In the genomic region with DNA sequence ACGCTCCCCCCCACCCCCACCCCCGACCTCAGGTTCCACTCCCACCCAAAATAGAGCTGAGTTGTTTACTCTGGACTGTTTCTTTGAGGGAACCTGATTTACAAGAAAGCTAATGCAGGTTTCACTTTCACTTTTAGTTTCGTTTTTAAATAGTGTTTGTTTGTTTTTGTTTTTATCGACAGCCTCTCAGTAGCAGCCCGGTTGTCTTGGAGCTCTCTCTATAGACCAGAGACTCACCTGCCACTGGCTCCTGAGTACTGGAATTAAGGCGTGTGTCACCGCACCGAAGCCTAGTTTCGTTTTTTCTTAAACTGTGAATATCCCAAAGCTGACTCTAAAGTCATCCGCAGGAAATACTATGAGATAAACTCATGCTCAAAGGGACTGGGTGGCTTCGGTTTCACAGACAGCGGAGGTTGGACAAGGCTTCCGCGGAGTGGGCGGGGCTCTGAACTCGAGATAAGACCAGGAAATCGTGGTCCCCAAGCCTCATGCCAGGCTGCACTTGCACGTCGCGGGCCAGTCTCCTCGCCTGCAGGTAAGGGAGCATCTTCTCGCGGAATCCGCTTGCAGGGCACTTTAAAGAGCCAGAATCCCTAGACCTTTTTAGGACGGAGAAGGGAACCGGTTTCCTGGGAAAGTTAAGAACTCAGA, we compare ENCODE assay signal across 8 mouse cellular contexts. TPM values are rescaled to one million over a fixed set of nuclear protein-coding genes. Genes with fewer than 3 reads are reported as not detected.
DNase-seq lines count a peak whose midpoint lies in the region; ATAC-seq lines count a peak whose summit lies in the region.

A gene (minus strand): TSS at position 422 of the 654 bp plus-strand sequence.
A gene (plus strand): TSS at position 487 of the 654 bp plus-strand sequence.

- ATAC-seq in frontal cortex, adult (ENCODE audit: low TSS enrichment): peak; percentile 74
- ATAC-seq in hindbrain, embryonic 12.5 days (ENCODE audit: low FRiP score): no peak
- peak; percentile 93 for ATAC-seq in megakaryocyte progenitor cell, adult 5-6 weeks (replicated peaks; ENCODE audit: poor library complexity)

- no peaks in the 10 kb centered on the region for H3K36me3 ChIP-seq in hindbrain, embryonic 12.5 days

- 4% methylated on average over 26 of the region's 26 CpGs for WGBS in hindbrain, embryonic 12.5 days

- H3K27ac ChIP-seq in hindbrain, embryonic 12.5 days: no peak within 1 kb of the TSS

- H3K4me2 ChIP-seq in hindbrain, embryonic 12.5 days (replicated peaks): peak within 1 kb of the TSS; percentile 57

- DNase-seq in NIH3T3 (ENCODE audit: low read depth): peak; percentile 74
- DNase-seq in cerebellum, adult 8-10 months: peak; percentile 41
- DNase-seq in left cerebral cortex, postnatal 14 days (ENCODE audit: low spot score in 2 of 2): peak; percentile 47 to 55
- peak; percentile 56 to 65 for DNase-seq in right cerebral cortex, postnatal 10 days (ENCODE audit: low spot score in 2 of 2)
- peak; percentile 75 to 79 for DNase-seq in urinary bladder, postnatal 36 days (ENCODE audit: low spot score in 2 of 2)

- peaks cover 12% of the 10 kb centered on the region; the same call in 1 of the 2 replicates for H3K4me1 ChIP-seq in hindbrain, embryonic 12.5 days

- H3K9me3 ChIP-seq in hindbrain, embryonic 12.5 days (replicated peaks): no peaks in the 10 kb centered on the region

- peaks cover 5% of the 10 kb centered on the region for H3K27me3 ChIP-seq in hindbrain, embryonic 12.5 days

- H3K9ac ChIP-seq in hindbrain, embryonic 12.5 days: peak within 1 kb of the TSS; percentile 15; the same call in 1 of the 2 replicates

- intact Hi-C loops in left cerebral cortex, postnatal 14 days (cut with DNase I): no loop called here

- peak within 1 kb of the TSS; percentile 37 for H3K4me3 ChIP-seq in hindbrain, embryonic 12.5 days

RNA-seq across cellular contexts. Expression of the first gene that starts in this region (rescaled TPM):
- polyA plus RNA-seq in hindbrain, embryonic 12.5 days (2016; fragmentation: Nextera tagmentation; extraction: Ambion mirVana): 79.4 and 88.9 TPM in 2 replicates
- 10 to 100 TPM; 27.9 to 29.5 TPM for total RNA-seq in left cerebral cortex, postnatal 14 days (2021)
- 76.3 and 104 TPM in 2 replicates for total RNA-seq in megakaryocyte progenitor cell, adult 5-6 weeks (2015)
- total RNA-seq in megakaryocyte progenitor cell, adult 5-6 weeks (2017): 69.7 and 79.1 TPM in 2 replicates

RNA-seq across cellular contexts. Expression of the second gene that starts in this region (rescaled TPM):
- 0.44 and 0.50 TPM in 2 replicates for polyA plus RNA-seq in hindbrain, embryonic 12.5 days (2016; fragmentation: Nextera tagmentation; extraction: Ambion mirVana)
- total RNA-seq in left cerebral cortex, postnatal 14 days (2021): under 1 TPM; 0.59 to 0.79 TPM
- 7.7 and 12.5 TPM in 2 replicates for total RNA-seq in megakaryocyte progenitor cell, adult 5-6 weeks (2015)
- total RNA-seq in megakaryocyte progenitor cell, adult 5-6 weeks (2017): 4.3 and 5.8 TPM in 2 replicates
